ENCODE assay signal across 8 mouse cellular contexts in the genomic region with DNA sequence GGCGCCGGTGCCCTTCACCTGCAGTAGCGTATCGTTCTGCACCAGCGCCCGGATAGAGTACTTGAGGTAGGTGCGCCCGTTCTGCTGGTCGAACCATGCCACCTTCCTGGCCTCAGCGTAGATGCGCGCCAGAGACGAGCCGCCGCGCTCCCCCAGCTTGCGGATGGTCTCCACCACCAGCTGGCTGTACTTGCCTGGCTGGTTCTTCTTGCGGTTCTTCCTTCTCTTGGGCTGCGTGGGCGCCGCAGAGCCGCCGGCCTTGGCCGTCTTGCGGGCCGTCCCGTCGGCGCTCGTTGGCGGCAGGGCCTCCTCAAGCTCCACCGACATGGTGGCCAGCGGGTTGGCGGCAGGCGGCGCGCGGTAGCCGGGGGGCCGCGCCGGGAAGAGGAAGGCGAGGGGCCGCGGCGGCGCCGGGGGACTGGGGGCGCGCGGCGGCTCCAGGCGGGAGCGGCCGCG. TPM values are rescaled to one million over a fixed set of nuclear protein-coding genes. Genes with fewer than 3 reads are reported as not detected.
A peak's percentile ranks its signal among the peaks of the same experiment; 100 is the strongest.
DNase-seq lines count a peak whose midpoint lies in the region; ATAC-seq lines count a peak whose summit lies in the region.

No protein-coding gene starts in this region.

- 2% methylated on average over 42 of the region's 56 CpGs for WGBS in limb, embryonic 11.5 days
- WGBS in neural tube, embryonic 11.5 days = under 1% methylated on average over 37 of the region's 56 CpGs

- DNase-seq in cerebellum, adult 11-12 months = no peak
- peak; percentile 48 for DNase-seq in retina, embryonic 14.5 days (ENCODE audit: low spot score)
- DNase-seq in retina, postnatal 1 day = no peak
- DNase-seq in forelimb bud, embryonic 11.5 days (ENCODE audit: low read depth, low spot score) = peak; percentile 21
- peak; percentile 75 for DNase-seq in limb, embryonic 11.5 days (ENCODE audit: low spot score)
- DNase-seq in neural tube, embryonic 11.5 days (ENCODE audit: low spot score) = no peak
- DNase-seq in spleen, postnatal 14 days (ENCODE audit: low spot score in 2 of 2) = no peak

- H3K9me3 ChIP-seq in limb, embryonic 11.5 days (ENCODE audit: control insufficient read depth, low read length) = no peaks in the 10 kb centered on the region
- no peaks in the 10 kb centered on the region for H3K9me3 ChIP-seq in neural tube, embryonic 11.5 days (ENCODE audit: control insufficient read depth, low read length)

- no peaks in the 10 kb centered on the region for H3K36me3 ChIP-seq in limb, embryonic 11.5 days (ENCODE audit: control insufficient read depth, insufficient read depth, low read length)
- H3K36me3 ChIP-seq in neural tube, embryonic 11.5 days (ENCODE audit: control insufficient read depth, insufficient read depth, low read length) = peaks cover 3% of the 10 kb centered on the region

- H3K27ac ChIP-seq in limb, embryonic 11.5 days (replicated peaks; ENCODE audit: low read depth, low read length) = peak overlapping the region; percentile 96
- peak overlapping the region; percentile 93 for H3K27ac ChIP-seq in neural tube, embryonic 11.5 days (ENCODE audit: low read depth, low read length)

- H3K4me2 ChIP-seq in limb, embryonic 11.5 days (ENCODE audit: low read depth, severe bottlenecking) = peak overlapping the region; percentile 73
- H3K4me2 ChIP-seq in neural tube, embryonic 11.5 days (ENCODE audit: low read depth) = peak overlapping the region; percentile 79

- 0 out of 2 replicates have a peak, but pooled peaks have one; percentile 18 for ATAC-seq in cerebellum, adult (ENCODE audit: insufficient number of reproducible peaks, low FRiP score, low TSS enrichment)
- ATAC-seq in limb, embryonic 11.5 days (ENCODE audit: insufficient number of reproducible peaks, low FRiP score, low TSS enrichment, low read depth) = peak; percentile 28; the same call in 1 of the 2 replicates
- ATAC-seq in neural tube, embryonic 11.5 days (ENCODE audit: insufficient read depth, low FRiP score, low TSS enrichment) = peak; percentile 42

- H3K27me3 ChIP-seq in limb, embryonic 11.5 days (ENCODE audit: control insufficient read depth, insufficient read depth, low read length) = no peaks in the 10 kb centered on the region
- no peaks in the 10 kb centered on the region for H3K27me3 ChIP-seq in neural tube, embryonic 11.5 days (ENCODE audit: control insufficient read depth, insufficient read depth, low read length)

- H3K4me1 ChIP-seq in limb, embryonic 11.5 days (ENCODE audit: control insufficient read depth, insufficient read depth, low read length) = peaks cover 6% of the 10 kb centered on the region; the same call in 1 of the 2 replicates
- peaks cover 11% of the 10 kb centered on the region for H3K4me1 ChIP-seq in neural tube, embryonic 11.5 days (ENCODE audit: control insufficient read depth, insufficient read depth, low read length)

- peak overlapping the region; percentile 97 for H3K4me3 ChIP-seq in limb, embryonic 11.5 days (ENCODE audit: low read depth, low read length)
- peak overlapping the region; percentile 99 for H3K4me3 ChIP-seq in neural tube, embryonic 11.5 days (ENCODE audit: low read depth, low read length)

- H3K9ac ChIP-seq in limb, embryonic 11.5 days (ENCODE audit: low read length) = peak overlapping the region; percentile 99
- peak overlapping the region; percentile 96 for H3K9ac ChIP-seq in neural tube, embryonic 11.5 days (ENCODE audit: low read length)

RNA-seq across cellular contexts. Expression of gene H1fx, which starts 0.4 kb away (rescaled TPM):
- 98.9 and 122 TPM in 2 replicates for polyA plus RNA-seq in limb, embryonic 11.5 days (2014; fragmentation: Nextera tagmentation; extraction: Ambion mirVana)
- polyA plus RNA-seq in neural tube, embryonic 11.5 days (2014; fragmentation: Nextera tagmentation; extraction: Ambion mirVana) = 91.9 and 92.1 TPM in 2 replicates

Comparison
In these comparisons a context has a peak if more than half of its experiments do, and no peak if none do; other contexts are left out.
1. DNase-seq: peak in retina, embryonic 14.5 days (single experiment), forelimb bud, embryonic 11.5 days (single experiment) and limb, embryonic 11.5 days (single experiment); none in cerebellum, adult 11-12 months (single experiment), retina, postnatal 1 day (single experiment), neural tube, embryonic 11.5 days (single experiment) and spleen, postnatal 14 days (0 of 2).
2. Peak in every context shown above with its lines, with median percentiles within 50 percentile points of each other: ATAC-seq.